Mouse (Mus musculus) intestine, embryonic 16.5 days (tissue): ENCODE data around the gene Acer1. TPM values are rescaled to one million over a fixed set of nuclear protein-coding genes. Genes with fewer than 3 reads are reported as not detected.

ENCODE experiments used
- ATAC-seq: fragments of 200-750 bp; cut with Nextera tagmentation; 2 replicates; pipeline ENCODE4 v1.8.0; 2017; ENCODE audit warnings: moderate TSS enrichment, moderate library complexity
- H3K27ac ChIP-seq: fragments of 300-500 bp; sonication (generic); 2 replicates; pipeline ENCODE4 v1.5.1; 2014; ENCODE audit warnings: mild to moderate bottlenecking, low read length
- H3K27me3 ChIP-seq: fragments of 300-500 bp; sonication (generic); replicated peaks from 2 replicates; pipeline ENCODE4 v1.6.1; 2014; ENCODE audit warnings: low read length, control low read depth, mixed read lengths; ENCODE audit not compliant: control insufficient read depth, insufficient read depth
- H3K36me3 ChIP-seq: fragments of 300-500 bp; sonication (generic); 2 replicates; pipeline ENCODE4 v1.6.1; 2014; ENCODE audit warnings: low read length, control low read depth; ENCODE audit not compliant: control insufficient read depth, insufficient read depth
- H3K4me1 ChIP-seq: fragments of 300-500 bp; sonication (generic); 2 replicates; pipeline ENCODE4 v1.6.1; 2014; ENCODE audit warnings: low read length, control low read depth, mixed read lengths; ENCODE audit not compliant: control insufficient read depth, insufficient read depth
- H3K4me2 ChIP-seq: fragments of 300-500 bp; sonication (generic); 2 replicates; pipeline ENCODE4 v1.6.1; 2014; ENCODE audit warnings: low read depth, low read length, control low read depth
- H3K4me3 ChIP-seq: fragments of 300-500 bp; sonication (generic); 2 replicates; pipeline ENCODE4 v1.5.1; 2014; ENCODE audit warnings: mild to moderate bottlenecking, low read length
- H3K9ac ChIP-seq: fragments of 300-500 bp; sonication (generic); 2 replicates; pipeline ENCODE4 v1.6.1; 2014; ENCODE audit warnings: low read depth, low read length
- H3K9me3 ChIP-seq: fragments of 300-500 bp; sonication (generic); 2 replicates; pipeline ENCODE4 v1.6.1; 2016; ENCODE audit warnings: low read length, control low read depth; ENCODE audit not compliant: control insufficient read depth
- WGBS: fragments of 180-500 bp; shearing (Covaris S2); extraction: QIAGEN DNeasy Blood & Tissue Kit; methylation state at CpG from one replicate; pipeline ENCODE4 v1.1.7; 2014; 5-methylcytosine and 5-hydroxymethylcytosine counted together
- polyA plus RNA-seq: library from polyadenylated mRNA; unstranded; fragments of >200 nt; fragmentation: Nextera tagmentation; extraction: Ambion mirVana; gene quantifications from 2 replicates; pipeline ENCODE4 v1.2.1, GENCODE M21; 2015

Gene Acer1
- polyA plus RNA-seq, 1 experiment from 2014 or later = 0.65 TPM

GRCm38 (mm10) chr17:56907887-56908286, 74.0 kb downstream of the Acer1 start:
- H3K9me3 ChIP-seq = no peaks in the 10 kb centered on the region; the same call in 1 of the 2 replicates
- 41% methylated on average over 9 of the region's 9 CpGs for WGBS
- no peak overlapping the region for H3K9ac ChIP-seq
- no peaks in the 10 kb centered on the region for H3K27me3 ChIP-seq
- H3K4me2 ChIP-seq = no peak overlapping the region
- H3K36me3 ChIP-seq = peaks cover 10% of the 10 kb centered on the region
- peak; percentile 21; the same call in 1 of the 2 replicates for ATAC-seq
- no peak overlapping the region for H3K4me3 ChIP-seq
- H3K27ac ChIP-seq = no peak overlapping the region
- no peaks in the 10 kb centered on the region; the same call in 1 of the 2 replicates for H3K4me1 ChIP-seq

GRCm38 (mm10) chr17:56907096-56907495, 74.8 kb downstream of the Acer1 start:
- 82% methylated on average over 5 of the region's 5 CpGs for WGBS

GRCm38 (mm10) chr17:56906166-56906565, 75.8 kb downstream of the Acer1 start:
- no peak for ATAC-seq

More at GRCm38 (mm10) chr17:56907096-56907495, 74.8 kb downstream of the Acer1 start:
- Histone ChIP-seq H3K27me3 (no peaks in the 10 kb centered on the region), H3K9me3 (no peaks in the 10 kb centered on the region; the same call in 1 of the 2 replicates), H3K36me3 (peaks cover 10% of the 10 kb centered on the region), H3K4me3 (no peak overlapping the region), H3K4me2 (no peak overlapping the region), H3K9ac (no peak overlapping the region), H3K27ac (no peak overlapping the region), H3K4me1 (no peaks in the 10 kb centered on the region; the same call in 1 of the 2 replicates)
- ATAC-seq = peak; percentile 39; the same call in 1 of the 2 replicates

More at GRCm38 (mm10) chr17:56906166-56906565, 75.8 kb downstream of the Acer1 start:
- Histone ChIP-seq H3K9ac (no peak overlapping the region), H3K4me2 (no peak overlapping the region), H3K4me3 (no peak overlapping the region), H3K27me3 (no peaks in the 10 kb centered on the region), H3K9me3 (no peaks in the 10 kb centered on the region; the same call in 1 of the 2 replicates), H3K27ac (no peak overlapping the region), H3K36me3 (peaks cover 18% of the 10 kb centered on the region), H3K4me1 (no peaks in the 10 kb centered on the region; the same call in 1 of the 2 replicates)
- WGBS = 82% methylated on average over 3 of the region's 3 CpGs

Other genes starting within 250 kb of the Acer1 start
- gene Nrtn, start 224.6 kb downstream of the Acer1 start, polyA plus RNA-seq = 7.0 and 7.9 TPM in 2 replicates
- gene Dus3l, start 217.4 kb downstream of the Acer1 start, polyA plus RNA-seq = 37.6 and 40.0 TPM in 2 replicates
- gene Prr22, start 211.9 kb downstream of the Acer1 start, polyA plus RNA-seq = 0.84 and 1.6 TPM in 2 replicates
- gene Rfx2, start 151.1 kb downstream of the Acer1 start, polyA plus RNA-seq = 2.5 and 3.4 TPM in 2 replicates
- gene Acsbg2, start 107.7 kb downstream of the Acer1 start, polyA plus RNA-seq = not detected in 2 replicates
- 0.12 and 0.17 TPM in 2 replicates for gene 1700061G19Rik, start 106.6 kb downstream of the Acer1 start, polyA plus RNA-seq
- 22.6 and 26.2 TPM in 2 replicates for gene Mllt1, start 46.7 kb downstream of the Acer1 start, polyA plus RNA-seq
- gene Clpp, start 8.2 kb upstream of the Acer1 start, polyA plus RNA-seq = 157 and 174 TPM in 2 replicates
- gene Alkbh7, start 15.2 kb upstream of the Acer1 start, polyA plus RNA-seq = 41.7 and 43.7 TPM in 2 replicates
- 0.44 TPM in 1 of 2 replicates, not detected in the other for gene Pspn, start 17.9 kb upstream of the Acer1 start, polyA plus RNA-seq
- gene Gtf2f1, start 29.2 kb upstream of the Acer1 start, polyA plus RNA-seq = 57.9 and 60.9 TPM in 2 replicates
- gene Gm17949, start 29.3 kb upstream of the Acer1 start, polyA plus RNA-seq = 0.37 and 0.58 TPM in 2 replicates
- 15.7 and 16.7 TPM in 2 replicates for gene Khsrp, start 49.4 kb upstream of the Acer1 start, polyA plus RNA-seq
- not detected in 2 replicates for gene Slc25a41, start 59.5 kb upstream of the Acer1 start, polyA plus RNA-seq
- gene Crb3, start 77.0 kb upstream of the Acer1 start, polyA plus RNA-seq = 113 TPM in 2 replicates
- 5.7 and 6.7 TPM in 2 replicates for gene Slc25a23, start 77.7 kb upstream of the Acer1 start, polyA plus RNA-seq
- gene Dennd1c, start 96.4 kb upstream of the Acer1 start, polyA plus RNA-seq = 7.4 and 8.1 TPM in 2 replicates
- gene Tubb4a, start 105.7 kb upstream of the Acer1 start, polyA plus RNA-seq = 20.3 and 22.6 TPM in 2 replicates
- gene Tnfsf9, start 123.2 kb upstream of the Acer1 start, polyA plus RNA-seq = 6.0 and 6.2 TPM in 2 replicates
- gene Cd70, start 167.7 kb upstream of the Acer1 start, polyA plus RNA-seq = not detected in 2 replicates
- 0.21 and 0.43 TPM in 2 replicates for gene Tnfsf14, start 212.1 kb upstream of the Acer1 start, polyA plus RNA-seq
- gene C3, start 246.0 kb upstream of the Acer1 start, polyA plus RNA-seq = 5.0 and 8.2 TPM in 2 replicates